Mouse (Mus musculus) midbrain, embryonic 11.5 days (tissue): Measurements from ENCODE around the gene Eif4a3. TPM values are rescaled to one million over a fixed set of nuclear protein-coding genes. Genes with fewer than 3 reads are reported as not detected.
"Not testable (repeated sequence)": the region's sequence is repeated elsewhere in the genome, so short reads cannot be mapped to it uniquely, and the experiment has no call there.

Experiments
- ATAC-seq: fragments of 200-750 bp; cut with Nextera tagmentation; 2 replicates; pipeline ENCODE4 v1.8.0; 2017; ENCODE audit warnings: moderate TSS enrichment, moderate library complexity; ENCODE audit not compliant: low FRiP score
- DNase-seq: peaks from one replicate; pipeline ENCODE4 v3.0.0; 2015; ENCODE audit warnings: low spot score; ENCODE audit errors: missing footprints
- H3K27ac ChIP-seq: fragments of 300-500 bp; sonication (generic); 2 replicates; pipeline ENCODE4 v1.5.1; 2014; ENCODE audit warnings: low read depth, low read length
- H3K27me3 ChIP-seq: fragments of 300-500 bp; sonication (generic); 2 replicates; pipeline ENCODE4 v1.6.1; 2014; ENCODE audit warnings: mild to moderate bottlenecking, low read length, moderate library complexity, mixed read lengths; ENCODE audit not compliant: control insufficient read depth, insufficient read depth
- H3K36me3 ChIP-seq: fragments of 300-500 bp; sonication (generic); 2 replicates; pipeline ENCODE4 v1.6.1; 2014; ENCODE audit warnings: mild to moderate bottlenecking, low read length, moderate library complexity, mixed read lengths; ENCODE audit not compliant: control insufficient read depth, insufficient read depth
- H3K4me1 ChIP-seq: fragments of 300-500 bp; sonication (generic); 2 replicates; pipeline ENCODE4 v1.6.1; 2014; ENCODE audit warnings: low read length; ENCODE audit not compliant: control insufficient read depth, insufficient read depth
- H3K4me2 ChIP-seq: fragments of 300-500 bp; sonication (generic); 2 replicates; pipeline ENCODE4 v1.6.1; 2014; ENCODE audit warnings: mild to moderate bottlenecking, moderate library complexity
- H3K4me3 ChIP-seq: fragments of 300-500 bp; sonication (generic); 2 replicates; pipeline ENCODE4 v1.5.1; 2014; ENCODE audit warnings: low read depth, low read length
- H3K9ac ChIP-seq: fragments of 300-500 bp; sonication (generic); 2 replicates; pipeline ENCODE4 v1.6.1; 2014; ENCODE audit warnings: low read length
- H3K9me3 ChIP-seq: fragments of 300-500 bp; sonication (generic); 2 replicates; pipeline ENCODE4 v1.6.1; 2016; ENCODE audit warnings: low read length; ENCODE audit not compliant: control insufficient read depth
- WGBS: fragments of 180-500 bp; shearing (Covaris S2); extraction: QIAGEN DNeasy Blood & Tissue Kit; methylation state at CpG from one replicate; pipeline ENCODE4 v1.1.7; 2014; 5-methylcytosine and 5-hydroxymethylcytosine counted together
- polyA plus RNA-seq: library from polyadenylated mRNA; unstranded; fragments of >200 nt; fragmentation: Nextera tagmentation; extraction: Ambion mirVana; gene quantifications from 2 replicates; pipeline ENCODE4 v1.2.1, GENCODE M21; 2014

Gene Eif4a3
- polyA plus RNA-seq, 1 experiment from 2014 or later = 409 TPM

GRCm38 (mm10) chr11:119300986-119301385 lies 1.1 kb upstream of the Eif4a3 start:
- Histone ChIP-seq H3K36me3 (peaks cover 8% of the 10 kb centered on the region), H3K9ac (peak overlapping the region; percentile 94; the same call in 1 of the 2 replicates), H3K9me3 (no peaks in the 10 kb centered on the region), H3K27me3 (no peaks in the 10 kb centered on the region), H3K27ac (no peak overlapping the region), H3K4me1 (peaks cover 16% of the 10 kb centered on the region), H3K4me3 (peak overlapping the region; percentile 93; the same call in 1 of the 2 replicates), H3K4me2 (peak overlapping the region; percentile 56)
- ATAC-seq = no peak
- 33% methylated on average over 2 of the region's 2 CpGs for WGBS
- DNase-seq = no peak

GRCm38 (mm10) chr11:119300246-119300935 lies 502 bp upstream of the Eif4a3 start:
- Histone ChIP-seq H3K27ac (peak overlapping the region; percentile 97), H3K27me3 (no peaks in the 10 kb centered on the region), H3K4me1 (peaks cover 16% of the 10 kb centered on the region), H3K36me3 (peaks cover 14% of the 10 kb centered on the region), H3K9me3 (no peaks in the 10 kb centered on the region), H3K9ac (peak overlapping the region; percentile 94), H3K4me3 (peak overlapping the region; percentile 93), H3K4me2 (peak overlapping the region; percentile 56)
- 1% methylated on average over 31 of the region's 31 CpGs for WGBS
- 0 out of 2 replicates have a peak, but pooled peaks have one; percentile 11 for ATAC-seq
- DNase-seq = no peak

- 22% methylated on average over 7 of the region's 7 CpGs for WGBS
- Histone ChIP-seq H3K9ac (peak overlapping the region; percentile 94), H3K27ac (no peak overlapping the region)
These were observed 972 bp downstream of the Eif4a3 start for GRCm38 (mm10) chr11:119298917-119299316.

GRCm38 (mm10) chr11:119297996-119298395 lies 1.9 kb downstream of the Eif4a3 start:
- Histone ChIP-seq H3K9ac (no peak overlapping the region; the same call in 1 of the 2 replicates), H3K27ac (no peak overlapping the region), H3K4me1 (peaks cover 16% of the 10 kb centered on the region), H3K4me2 (no peak overlapping the region), H3K27me3 (no peaks in the 10 kb centered on the region), H3K4me3 (no peak overlapping the region), H3K9me3 (no peaks in the 10 kb centered on the region), H3K36me3 (peaks cover 34% of the 10 kb centered on the region)
- no peak for ATAC-seq
- DNase-seq = peak; percentile 78
- WGBS = 88% methylated on average over 6 of the region's 6 CpGs

More at GRCm38 (mm10) chr11:119298917-119299316, 972 bp downstream of the Eif4a3 start:
- no peaks in the 10 kb centered on the region for H3K9me3 ChIP-seq
- H3K4me2 ChIP-seq = peak overlapping the region; percentile 89
- H3K4me3 ChIP-seq = peak overlapping the region; percentile 93
- H3K4me1 ChIP-seq = peaks cover 16% of the 10 kb centered on the region
- no peaks in the 10 kb centered on the region for H3K27me3 ChIP-seq
- ATAC-seq = no peak
- peaks cover 27% of the 10 kb centered on the region for H3K36me3 ChIP-seq
- DNase-seq = no peak

- H3K4me1 ChIP-seq, H3K9me3 ChIP-seq, H3K27ac ChIP-seq, H3K4me2 ChIP-seq, DNase-seq, H3K9ac ChIP-seq, ATAC-seq, H3K27me3 ChIP-seq, H3K4me3 ChIP-seq: not testable (repeated sequence)
- H3K36me3 ChIP-seq = peaks cover 65% of the 10 kb centered on the region
- WGBS = 96% methylated on average over 8 of the region's 8 CpGs
These were observed 7.0 kb downstream of the Eif4a3 start for GRCm38 (mm10) chr11:119292861-119293260.

- DNase-seq (no peak), ATAC-seq (no peak)
- Histone ChIP-seq H3K27ac (no peak overlapping the region), H3K36me3 (peaks cover 41% of the 10 kb centered on the region), H3K4me1 (no peaks in the 10 kb centered on the region), H3K9me3 (no peaks in the 10 kb centered on the region), H3K4me3 (no peak overlapping the region), H3K27me3 (no peaks in the 10 kb centered on the region), H3K9ac (no peak overlapping the region), H3K4me2 (no peak overlapping the region)
- WGBS = 93% methylated on average over 20 of the region's 20 CpGs
These were observed 12.5 kb downstream of the Eif4a3 start for GRCm38 (mm10) chr11:119287207-119287992.

- Histone ChIP-seq H3K27me3 (no peaks in the 10 kb centered on the region), H3K9me3 (no peaks in the 10 kb centered on the region), H3K4me3 (no peak overlapping the region), H3K27ac (no peak overlapping the region), H3K36me3 (peaks cover 31% of the 10 kb centered on the region), H3K4me1 (no peaks in the 10 kb centered on the region), H3K4me2 (no peak overlapping the region), H3K9ac (no peak overlapping the region)
- 84% methylated on average over 9 of the region's 9 CpGs for WGBS
- ATAC-seq (no peak), DNase-seq (no peak)
These were observed 13.9 kb downstream of the Eif4a3 start for GRCm38 (mm10) chr11:119285791-119286527.

- Histone ChIP-seq H3K4me2 (no peak overlapping the region), H3K27ac (no peak overlapping the region), H3K4me1 (no peaks in the 10 kb centered on the region), H3K36me3 (no peaks in the 10 kb centered on the region; the same call in 1 of the 2 replicates), H3K9ac (no peak overlapping the region), H3K4me3 (no peak overlapping the region), H3K27me3 (no peaks in the 10 kb centered on the region), H3K9me3 (no peaks in the 10 kb centered on the region)
- DNase-seq (no peak), ATAC-seq (no peak)
- WGBS = 87% methylated on average over 15 of the region's 15 CpGs
These were observed 18.9 kb downstream of the Eif4a3 start for GRCm38 (mm10) chr11:119281030-119281429.
